Mouse (Mus musculus) kidney, postnatal 4 days (tissue): Measurements from ENCODE around the gene Dhrs7c.

ENCODE experiments used
- DNase-seq, 2 experiments: peaks; one replicate each; pipeline ENCODE4 v3.0.0; 2021; ENCODE audit warnings: mixed read lengths in 2 of 2

Dhrs7c gene

DNA sequence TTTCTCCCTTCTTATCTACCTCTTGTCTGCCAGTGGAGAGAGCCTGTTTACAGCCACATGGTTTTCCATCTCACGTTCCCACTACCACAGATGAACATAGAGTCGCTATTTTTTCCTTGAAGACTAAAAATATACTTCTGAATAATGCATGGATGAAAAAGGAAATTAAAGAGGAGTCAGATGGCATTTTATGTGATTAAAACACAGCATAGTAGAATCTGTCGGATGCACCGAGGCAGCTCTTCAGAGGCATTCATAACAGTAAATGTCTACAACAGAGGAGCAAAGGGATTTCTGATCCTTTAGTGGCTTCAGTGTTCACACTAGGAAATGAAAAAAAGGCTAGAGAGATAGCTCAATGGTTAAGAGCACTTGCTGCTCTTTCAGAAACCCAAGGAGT is 47.2 kb downstream of the Dhrs7c start:
- no peak for DNase-seq

DNA sequence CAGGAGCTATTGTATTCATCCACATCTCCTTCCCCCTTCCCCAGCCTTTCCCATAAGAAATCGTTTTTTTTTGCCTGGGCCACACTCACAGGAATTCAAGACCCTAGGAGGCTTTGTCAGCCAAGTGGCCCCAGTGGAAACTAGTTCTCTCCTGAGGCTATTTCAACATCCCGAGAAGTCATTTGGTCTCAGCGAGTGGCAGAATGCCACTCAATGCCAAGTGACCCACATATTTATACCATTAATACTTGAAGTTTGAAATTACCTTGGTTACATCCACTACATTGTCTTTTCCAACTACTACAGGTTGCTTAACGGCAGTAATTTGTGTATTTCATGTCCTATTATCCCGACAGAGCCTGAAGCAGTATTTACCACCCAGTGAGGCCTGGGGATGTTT is 53.8 kb downstream of the Dhrs7c start:
- DNase-seq: no peak

DNA sequence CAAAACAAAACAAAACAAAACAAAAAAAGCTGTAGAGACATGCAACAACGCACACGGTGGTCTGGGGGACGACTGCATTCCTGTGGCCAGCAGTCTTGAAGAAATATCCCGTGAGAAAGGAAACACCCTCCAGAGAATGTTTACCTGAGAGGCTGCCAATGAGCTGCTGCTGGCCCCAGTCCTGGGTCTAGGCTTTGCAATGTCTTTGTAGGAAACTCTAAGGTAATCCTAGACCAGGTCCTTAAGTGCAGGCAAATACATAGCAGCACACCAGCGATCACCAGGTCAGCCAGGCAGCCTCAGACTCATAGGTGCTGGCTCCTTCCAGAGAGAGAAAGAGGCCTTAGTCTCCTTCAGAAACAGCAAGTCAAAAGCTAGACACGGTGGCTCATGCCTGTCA is 56.0 kb downstream of the Dhrs7c start:
- DNase-seq: peak in 1 of 2 experiments; percentile 14

GRCm38 (mm10) chr11:67855035-67855434 is 57.0 kb downstream of the Dhrs7c start:
- DNase-seq: peak; percentile 57 to 64

GRCm38 (mm10) chr11:67858518-67858917 is 60.5 kb downstream of the Dhrs7c start:
- DNase-seq: no peak

DNA sequence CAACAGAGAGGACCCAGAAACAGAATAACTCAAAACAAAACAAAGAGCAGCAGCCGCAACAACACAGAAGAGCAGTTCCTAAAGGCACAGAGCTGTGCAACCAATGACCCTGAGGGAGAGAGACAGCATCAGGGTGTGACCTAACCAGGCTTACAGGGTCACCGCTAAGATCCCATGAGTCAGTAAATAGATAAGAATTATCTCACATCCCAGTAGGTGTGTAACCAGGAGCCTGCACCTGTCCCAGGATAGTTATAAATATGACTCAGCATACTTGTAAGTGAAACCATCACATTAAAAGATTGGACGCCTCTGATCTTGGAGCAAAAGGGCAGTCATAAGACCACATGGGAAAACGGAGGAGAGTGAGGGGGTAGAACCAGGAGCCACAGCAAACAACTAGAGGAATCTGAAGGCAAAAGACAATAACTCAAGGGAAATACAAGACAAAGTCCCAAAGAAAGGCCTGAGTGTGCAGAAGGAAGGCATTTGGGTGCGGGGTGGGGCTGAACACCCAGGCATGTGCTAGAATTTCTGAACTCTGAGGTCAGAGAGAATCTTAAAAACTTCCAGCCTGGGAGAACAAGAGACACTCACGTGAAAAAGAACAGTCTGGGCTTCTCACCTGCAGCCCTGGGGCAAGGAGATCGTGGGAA is 62.9 kb downstream of the Dhrs7c start:
- DNase-seq: no peak

DNA sequence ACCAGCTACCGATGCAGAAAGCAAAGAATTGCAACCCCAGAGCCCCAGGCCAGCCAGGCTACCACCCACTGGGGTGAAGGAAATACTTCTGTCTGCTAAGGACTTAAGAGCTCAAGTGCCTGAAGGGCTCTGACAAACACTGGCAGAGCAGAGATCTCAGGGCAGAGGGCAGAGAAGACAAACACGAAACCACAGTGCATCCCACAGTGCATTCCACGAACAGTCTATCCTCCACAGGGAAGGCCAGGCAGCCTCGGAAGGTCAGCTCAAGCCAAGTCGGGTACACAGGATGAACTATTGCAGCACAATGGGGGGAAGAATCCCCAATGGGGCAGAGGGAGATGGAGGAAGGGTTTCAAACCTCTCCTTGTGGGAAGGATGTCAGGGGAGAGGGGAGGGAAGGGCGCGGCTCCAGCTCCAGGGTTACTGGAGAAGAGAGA is 63.4 kb downstream of the Dhrs7c start:
- DNase-seq: peak in 1 of 2 experiments; percentile 15

DNA sequence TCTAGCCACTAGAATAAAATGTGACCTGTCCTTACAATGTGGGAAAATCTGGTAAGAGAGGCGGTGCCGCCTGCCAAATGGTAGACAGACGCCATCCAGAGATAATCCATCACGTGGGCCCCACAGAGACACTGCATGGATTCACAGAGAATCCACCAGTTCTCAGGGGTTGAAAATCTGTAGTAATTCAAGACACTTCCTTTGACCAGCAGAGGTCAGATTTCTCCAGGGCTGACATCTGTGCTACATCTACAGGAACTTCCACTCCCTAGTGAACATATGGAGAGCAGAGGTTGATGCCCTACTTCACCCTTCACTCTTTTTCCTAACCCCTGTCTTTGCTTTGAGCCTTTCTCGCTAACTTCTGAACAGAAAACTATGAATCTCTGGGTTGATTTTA is 67.1 kb downstream of the Dhrs7c start:
- no peak for DNase-seq
